Mouse (Mus musculus): ENCODE measurements around the gene Hspa1b. TPM values are rescaled to one million over a fixed set of nuclear protein-coding genes. Genes with fewer than 3 reads are reported as not detected.
"Not testable (repeated sequence)": the region's sequence is repeated elsewhere in the genome, so short reads cannot be mapped to it uniquely, and the experiment has no call there.

Hspa1b gene
- polyA plus RNA-seq, 1 experiment from 2014 or later: 0.20 TPM

DNA sequence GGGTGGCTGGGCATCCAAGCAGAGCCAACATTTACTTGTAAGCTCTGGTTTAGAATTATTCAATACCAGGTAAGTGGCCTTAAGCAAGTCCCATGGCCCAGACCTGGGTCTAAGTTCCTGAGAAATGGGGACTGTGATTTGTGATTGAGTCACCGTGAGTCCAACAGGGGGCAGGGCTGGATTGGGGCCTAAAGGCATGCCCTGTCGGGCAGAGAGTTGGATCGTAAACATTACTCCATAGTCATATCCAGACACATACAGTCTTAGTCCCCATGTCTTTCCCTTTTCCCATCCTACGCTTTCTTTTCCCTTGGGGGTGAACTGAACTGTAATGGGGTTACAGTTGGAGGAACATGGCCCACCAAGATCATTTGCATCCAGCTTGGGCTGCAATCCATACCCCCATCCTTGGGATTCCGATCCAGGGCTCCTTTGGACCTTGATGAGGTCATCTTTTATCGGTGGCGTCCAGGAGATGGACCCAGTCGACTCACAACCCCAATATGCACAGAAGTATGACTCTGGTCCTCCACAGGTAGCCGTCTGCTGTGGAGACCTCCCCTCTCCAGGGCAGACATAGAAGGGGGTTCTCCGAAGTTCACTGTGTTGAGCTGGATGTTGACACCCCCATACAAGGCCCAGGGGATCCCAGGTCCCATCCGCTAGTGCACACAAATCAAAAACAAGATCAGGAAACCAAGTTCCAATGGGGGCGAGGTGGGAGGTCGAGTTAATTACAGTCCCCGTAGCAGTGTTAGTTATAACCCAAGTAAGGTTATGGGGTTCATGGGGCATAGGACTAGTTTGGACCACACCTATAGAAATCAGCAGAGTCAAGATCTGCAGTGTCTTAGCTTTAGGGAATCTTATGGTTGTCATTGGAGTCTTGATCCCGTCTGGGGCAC, 39.7 kb upstream of the Hspa1b start:
- peaks cover 21% of the 10 kb centered on the region for H3K36me3 ChIP-seq

DNA sequence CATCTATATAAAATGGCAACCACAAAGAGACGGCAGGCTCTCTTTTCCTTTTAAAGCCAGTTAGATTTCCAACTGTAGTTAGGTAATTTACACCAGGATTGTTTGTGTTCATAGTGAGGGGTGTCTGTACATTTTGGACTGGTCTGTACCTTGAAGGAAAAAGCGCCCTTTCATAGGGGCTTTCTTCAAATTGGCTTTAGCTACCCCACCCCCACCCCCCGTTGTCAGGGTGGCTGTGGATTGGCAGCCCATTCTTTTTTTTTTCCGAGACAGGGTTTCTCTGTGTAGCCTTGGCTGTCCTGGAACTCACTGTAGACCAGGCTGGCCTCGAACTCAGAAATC, 38.1 kb upstream of the Hspa1b start:
- 84% methylated on average over 5 of the region's 5 CpGs for WGBS
- no peak overlapping the region for H3K27ac ChIP-seq
- no peak overlapping the region for H3K4me3 ChIP-seq
- H3K9me3 ChIP-seq: no peaks in the 10 kb centered on the region
- peaks cover 23% of the 10 kb centered on the region for H3K36me3 ChIP-seq
- no peaks in the 10 kb centered on the region for H3K27me3 ChIP-seq (ENCODE audit: insufficient read depth, poor library complexity, severe bottlenecking)
- no peak for DNase-seq (ENCODE audit: low spot score)
- H3K4me1 ChIP-seq: peaks cover 30% of the 10 kb centered on the region

More for the DNA sequence above, 39.7 kb upstream of the Hspa1b start:
- WGBS: 90% methylated on average over 15 of the region's 15 CpGs
- Histone ChIP-seq H3K9me3 (no peaks in the 10 kb centered on the region), H3K27me3 (ENCODE audit: insufficient read depth, poor library complexity, severe bottlenecking) (no peaks in the 10 kb centered on the region), H3K27ac (peak overlapping the region; percentile 88), H3K4me3 (peak overlapping the region; percentile 75), H3K4me1 (peaks cover 44% of the 10 kb centered on the region)
- DNase-seq (ENCODE audit: low spot score): no peak

DNA sequence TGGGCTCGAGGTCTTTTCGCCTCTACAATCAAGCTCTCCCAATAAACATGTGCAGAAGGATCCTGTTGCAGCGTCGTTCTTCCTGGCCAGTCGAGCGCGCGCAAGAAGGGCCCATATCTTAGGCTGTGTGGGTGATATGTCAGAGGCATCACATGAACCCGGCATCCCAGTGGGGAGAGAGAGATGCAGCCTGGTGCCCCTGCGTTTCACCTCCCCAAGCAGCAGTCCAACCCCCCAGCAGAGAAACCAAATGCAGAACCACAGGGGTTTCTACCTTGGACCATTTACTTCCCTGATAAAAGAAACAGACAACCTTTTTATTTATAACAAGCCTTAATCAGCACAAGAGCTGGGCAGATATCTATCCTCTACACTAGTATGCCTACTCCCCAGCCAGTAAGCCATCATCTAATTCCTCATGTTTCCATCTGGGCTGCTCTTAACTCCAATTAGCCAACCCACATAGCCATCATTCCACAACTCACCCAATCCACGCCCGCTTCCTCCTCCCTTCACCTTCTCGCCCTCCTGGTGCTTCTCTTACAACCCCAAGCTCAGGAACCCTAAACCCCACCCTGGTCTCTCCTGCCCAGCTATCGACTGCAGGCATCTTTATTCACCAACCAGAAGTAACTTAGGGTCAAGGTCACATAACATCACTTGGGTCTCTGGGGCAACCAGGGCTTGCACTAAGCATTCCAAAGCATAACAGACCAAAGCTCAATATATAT, 37.5 kb upstream of the Hspa1b start:
- WGBS: 87% methylated on average over 13 of the region's 14 CpGs
- peaks cover 26% of the 10 kb centered on the region for H3K4me1 ChIP-seq
- peaks cover 23% of the 10 kb centered on the region for H3K36me3 ChIP-seq
- H3K9me3 ChIP-seq: no peaks in the 10 kb centered on the region
- no peak overlapping the region for H3K27ac ChIP-seq
- no peak overlapping the region for H3K4me3 ChIP-seq
- H3K27me3 ChIP-seq (ENCODE audit: insufficient read depth, poor library complexity, severe bottlenecking): no peaks in the 10 kb centered on the region
- DNase-seq (ENCODE audit: low spot score): no peak

DNA sequence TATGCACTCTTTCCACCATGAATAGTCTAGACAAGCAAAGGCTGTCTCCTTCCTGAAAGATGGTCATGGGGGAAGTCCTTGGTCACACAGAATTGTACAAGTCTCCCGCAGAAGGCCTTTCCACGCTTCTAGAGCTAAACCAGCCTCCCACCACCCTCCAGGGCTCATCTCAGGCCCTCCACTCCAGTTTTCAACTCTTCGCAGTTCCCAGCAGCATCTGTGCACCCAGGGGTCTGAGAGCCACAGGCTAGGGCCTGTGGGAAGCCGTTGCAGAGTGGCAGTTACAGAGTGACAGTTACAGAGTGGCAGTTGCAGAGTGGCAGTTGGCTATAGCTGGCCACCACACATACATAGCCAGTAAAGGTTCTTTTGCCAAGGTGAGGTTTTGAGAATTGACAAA, 36.9 kb upstream of the Hspa1b start:
- peaks cover 30% of the 10 kb centered on the region for H3K36me3 ChIP-seq
- not testable (repeated sequence) for H3K27ac ChIP-seq; H3K9me3 ChIP-seq; DNase-seq (ENCODE audit: low spot score); H3K27me3 ChIP-seq (ENCODE audit: insufficient read depth, poor library complexity, severe bottlenecking); H3K4me3 ChIP-seq
- peaks cover 23% of the 10 kb centered on the region for H3K4me1 ChIP-seq
- 97% methylated on average over 4 of the region's 4 CpGs for WGBS

DNA sequence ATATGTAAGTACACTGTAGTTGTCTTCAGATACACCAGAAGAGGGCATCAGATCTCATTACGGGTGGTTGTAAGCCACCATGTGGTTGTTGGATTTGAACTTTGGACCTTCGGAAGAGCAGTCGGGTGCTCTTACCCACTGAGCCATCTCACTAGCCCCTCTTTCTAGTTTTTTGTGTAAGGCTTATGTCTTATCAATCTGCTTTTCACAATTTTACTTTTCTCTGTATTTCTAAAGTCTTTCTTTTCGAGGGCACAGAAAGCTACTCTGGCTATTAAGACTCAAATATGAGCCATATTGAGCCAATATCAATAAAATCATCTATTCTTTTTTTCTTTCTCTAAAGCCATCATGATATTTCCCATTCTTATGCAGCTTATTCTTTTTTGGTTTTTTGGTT, 36.2 kb upstream of the Hspa1b start:
- H3K36me3 ChIP-seq: peaks cover 36% of the 10 kb centered on the region
- DNase-seq (ENCODE audit: low spot score); H3K27me3 ChIP-seq (ENCODE audit: insufficient read depth, poor library complexity, severe bottlenecking); H3K27ac ChIP-seq; H3K4me3 ChIP-seq; H3K9me3 ChIP-seq: not testable (repeated sequence)
- H3K4me1 ChIP-seq: peaks cover 20% of the 10 kb centered on the region
- 93% methylated on average over 4 of the region's 4 CpGs for WGBS

DNA sequence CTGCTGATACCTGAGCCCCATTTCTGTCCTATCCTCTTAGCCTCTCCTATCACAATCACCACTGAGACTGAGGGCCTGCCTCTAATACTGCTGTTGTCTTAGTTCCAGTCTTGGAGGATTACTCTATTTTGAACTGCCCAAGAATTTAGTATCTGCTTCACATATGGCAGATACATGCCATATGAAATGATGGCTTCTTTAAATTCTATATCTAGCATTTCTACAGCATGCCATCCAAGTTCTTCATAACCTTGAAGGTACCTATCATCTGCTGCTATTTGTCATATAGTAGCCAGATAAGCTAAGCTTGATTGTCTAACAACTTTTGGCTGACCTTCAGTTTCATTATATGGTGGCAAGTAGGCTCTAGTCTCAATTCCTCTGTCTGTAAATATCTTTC, 35.7 kb upstream of the Hspa1b start:
- no peaks in the 10 kb centered on the region for H3K9me3 ChIP-seq
- H3K4me3 ChIP-seq: no peak overlapping the region
- H3K4me1 ChIP-seq: peaks cover 16% of the 10 kb centered on the region
- no peak for DNase-seq (ENCODE audit: low spot score)
- H3K27me3 ChIP-seq (ENCODE audit: insufficient read depth, poor library complexity, severe bottlenecking): no peaks in the 10 kb centered on the region
- peaks cover 38% of the 10 kb centered on the region for H3K36me3 ChIP-seq
- H3K27ac ChIP-seq: no peak overlapping the region

DNA sequence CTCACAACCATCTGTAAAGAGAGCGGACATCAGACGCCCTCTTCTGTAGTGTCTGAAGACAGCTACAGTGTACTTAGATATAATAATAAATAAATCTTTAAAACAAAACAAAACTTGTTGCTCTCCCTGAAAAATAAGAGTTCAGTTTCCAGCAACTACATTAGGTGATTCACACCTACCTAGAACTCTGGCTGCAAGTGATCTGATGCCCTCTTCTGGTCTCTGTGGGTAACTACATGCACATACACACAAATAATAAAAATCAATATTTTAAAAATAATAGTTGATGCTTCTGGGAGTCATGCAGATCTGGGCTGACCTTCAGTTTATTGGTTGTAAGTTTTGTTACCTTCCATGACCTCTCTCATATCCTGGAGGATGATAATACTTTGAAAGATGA, 25.2 kb upstream of the Hspa1b start:
- Histone ChIP-seq H3K9me3 (no peaks in the 10 kb centered on the region), H3K4me1 (peaks cover 10% of the 10 kb centered on the region; the same call in 1 of the 2 replicates), H3K27ac (no peak overlapping the region), H3K27me3 (ENCODE audit: insufficient read depth, poor library complexity, severe bottlenecking) (no peaks in the 10 kb centered on the region), H3K36me3 (peaks cover 38% of the 10 kb centered on the region), H3K4me3 (no peak overlapping the region)
- DNase-seq (ENCODE audit: low spot score): no peak
- 80% methylated on average over 2 of the region's 2 CpGs for WGBS

DNA sequence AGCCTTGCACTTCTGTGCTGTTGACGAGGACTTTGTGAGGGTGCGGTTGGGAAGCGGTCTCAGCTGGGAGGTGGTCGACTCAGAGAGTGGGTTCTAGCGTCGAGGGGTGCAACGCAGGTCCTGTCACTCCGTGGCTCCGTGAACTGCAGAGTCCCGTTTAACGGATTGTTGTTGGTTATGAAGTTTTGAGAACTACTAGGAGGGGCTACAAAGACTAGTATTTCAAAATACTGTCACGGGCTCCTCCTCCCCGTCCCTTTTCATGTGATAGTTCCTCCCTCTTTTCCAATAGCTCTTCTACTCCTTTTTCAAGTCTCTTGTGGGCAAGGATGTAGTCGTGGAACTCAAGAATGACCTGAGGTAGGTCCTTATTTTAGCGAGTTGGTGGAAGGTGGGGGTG, 23.3 kb upstream of the Hspa1b start:
- peak overlapping the region; percentile 100 for H3K27ac ChIP-seq
- DNase-seq (ENCODE audit: low spot score): no peak

DNA sequence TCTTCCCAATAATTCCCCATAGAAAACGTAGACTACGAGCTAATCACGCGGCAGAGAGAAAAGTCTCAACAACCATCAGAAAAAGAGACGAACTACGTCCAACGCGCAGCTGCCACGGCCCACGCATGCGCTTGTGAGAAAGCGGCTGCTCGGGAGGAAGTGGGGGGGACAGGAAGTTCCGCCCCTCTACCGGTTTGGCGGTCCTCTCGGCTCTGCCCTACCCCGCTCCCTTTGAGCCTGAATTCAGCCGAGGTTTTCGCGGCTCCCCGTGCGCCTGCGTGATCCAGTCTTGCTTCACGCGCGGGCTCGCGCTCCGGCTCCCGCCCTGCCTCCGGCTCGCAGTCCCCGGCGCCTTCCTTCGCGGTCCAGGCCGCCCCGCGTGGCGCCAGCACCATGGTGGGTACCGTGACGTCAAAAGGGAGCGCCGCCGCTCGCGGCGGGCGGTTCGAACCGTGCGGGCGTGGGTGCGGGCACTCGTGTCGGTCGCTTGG, 22.7 kb upstream of the Hspa1b start, which contains the start of gene Lsm2:
Gene Lsm2, plus strand, starts transcription at position 173 of the 491 bp plus-strand sequence.
- Histone ChIP-seq H3K4me3 (peak within 1 kb of the TSS; percentile 81), H3K9me3 (no peaks in the 10 kb centered on the region), H3K27me3 (ENCODE audit: insufficient read depth, poor library complexity, severe bottlenecking) (no peaks in the 10 kb centered on the region), H3K27ac (peak within 1 kb of the TSS; percentile 100), H3K36me3 (peaks cover 30% of the 10 kb centered on the region), H3K4me1 (peaks cover 10% of the 10 kb centered on the region; the same call in 1 of the 2 replicates)
- peak; percentile 97 for DNase-seq (ENCODE audit: low spot score)
- WGBS: under 1% methylated on average over 58 of the region's 58 CpGs

More for the DNA sequence above, 23.3 kb upstream of the Hspa1b start:
- peak overlapping the region; percentile 81 for H3K4me3 ChIP-seq
- peaks cover 27% of the 10 kb centered on the region for H3K36me3 ChIP-seq
- H3K9me3 ChIP-seq: no peaks in the 10 kb centered on the region
- peaks cover 10% of the 10 kb centered on the region; the same call in 1 of the 2 replicates for H3K4me1 ChIP-seq
- H3K27me3 ChIP-seq (ENCODE audit: insufficient read depth, poor library complexity, severe bottlenecking): no peaks in the 10 kb centered on the region
- under 1% methylated on average over 15 of the region's 15 CpGs for WGBS

DNA sequence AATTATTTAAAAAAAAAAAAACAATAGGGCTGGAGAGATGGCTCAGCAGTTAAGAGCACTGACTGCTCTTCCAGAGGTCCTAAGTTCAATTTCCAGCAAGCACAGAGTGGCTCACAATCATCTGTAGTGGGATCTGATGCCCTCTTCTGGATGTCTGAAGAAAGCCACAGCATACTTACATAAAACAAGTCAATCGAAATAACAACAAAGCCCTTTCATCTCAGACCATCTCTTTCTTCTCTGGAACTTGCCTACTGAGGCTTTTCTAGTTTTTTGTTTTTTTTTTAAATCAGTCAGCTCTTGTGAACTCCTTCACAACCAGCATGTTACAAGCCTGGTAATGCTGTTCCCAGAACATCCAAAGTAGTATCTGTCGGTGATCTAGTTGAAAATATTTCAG, 21.6 kb upstream of the Hspa1b start:
- 18% methylated on average over 2 of the region's 2 CpGs for WGBS
- no peaks in the 10 kb centered on the region for H3K27me3 ChIP-seq (ENCODE audit: insufficient read depth, poor library complexity, severe bottlenecking)
- H3K36me3 ChIP-seq: peaks cover 19% of the 10 kb centered on the region
- H3K9me3 ChIP-seq: no peaks in the 10 kb centered on the region
- peak overlapping the region; percentile 100 for H3K27ac ChIP-seq
- peak overlapping the region; percentile 81 for H3K4me3 ChIP-seq
- H3K4me1 ChIP-seq: peaks cover 10% of the 10 kb centered on the region; the same call in 1 of the 2 replicates
- no peak for DNase-seq (ENCODE audit: low spot score)

DNA sequence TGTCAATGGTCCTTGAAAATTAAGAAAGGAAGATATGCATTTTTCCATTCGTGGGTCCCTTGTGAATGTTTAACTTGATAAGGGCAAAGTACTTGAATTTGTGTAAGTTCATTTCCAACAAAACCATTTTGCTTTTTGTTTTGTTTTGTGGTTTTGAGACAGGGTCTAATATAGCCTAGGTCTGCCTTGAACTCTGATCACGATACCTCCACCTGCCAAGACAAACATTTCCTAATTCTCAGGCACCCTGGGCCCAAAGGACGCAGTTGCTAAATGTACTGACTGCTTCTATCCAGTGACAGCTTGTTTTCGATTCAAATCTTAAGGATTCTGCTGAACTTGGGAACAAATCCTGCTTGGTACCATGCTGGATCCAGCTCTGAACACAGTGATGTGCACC, 20.6 kb upstream of the Hspa1b start:
- Histone ChIP-seq H3K27me3 (ENCODE audit: insufficient read depth, poor library complexity, severe bottlenecking) (no peaks in the 10 kb centered on the region), H3K36me3 (peaks cover 9% of the 10 kb centered on the region), H3K4me1 (peaks cover 10% of the 10 kb centered on the region; the same call in 1 of the 2 replicates), H3K27ac (no peak overlapping the region), H3K9me3 (no peaks in the 10 kb centered on the region), H3K4me3 (no peak overlapping the region)
- DNase-seq (ENCODE audit: low spot score): no peak
- WGBS: 87% methylated on average over 4 of the region's 4 CpGs

DNA sequence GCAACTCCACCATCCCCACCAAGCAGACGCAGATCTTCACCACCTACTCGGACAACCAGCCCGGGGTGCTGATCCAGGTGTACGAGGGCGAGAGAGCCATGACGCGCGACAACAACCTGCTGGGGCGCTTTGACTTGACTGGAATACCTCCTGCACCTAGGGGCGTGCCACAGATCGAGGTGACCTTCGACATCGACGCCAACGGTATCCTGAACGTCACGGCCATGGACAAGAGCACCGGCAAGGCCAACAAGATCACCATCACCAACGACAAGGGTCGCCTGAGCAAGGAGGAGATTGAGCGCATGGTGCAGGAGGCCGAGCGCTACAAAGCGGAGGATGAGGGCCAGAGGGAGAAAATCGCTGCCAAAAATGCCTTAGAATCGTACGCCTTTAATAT, 19.2 kb upstream of the Hspa1b start:
- H3K4me3 ChIP-seq: no peak overlapping the region
- peaks cover 10% of the 10 kb centered on the region; the same call in 1 of the 2 replicates for H3K4me1 ChIP-seq
- DNase-seq (ENCODE audit: low spot score): no peak
- H3K27ac ChIP-seq: no peak overlapping the region
- H3K27me3 ChIP-seq (ENCODE audit: insufficient read depth, poor library complexity, severe bottlenecking): peaks cover 4% of the 10 kb centered on the region; the same call in 1 of the 2 replicates
- H3K9me3 ChIP-seq: no peaks in the 10 kb centered on the region
- 79% methylated on average over 27 of the region's 27 CpGs for WGBS
- peaks cover 6% of the 10 kb centered on the region; the same call in 1 of the 2 replicates for H3K36me3 ChIP-seq

DNA sequence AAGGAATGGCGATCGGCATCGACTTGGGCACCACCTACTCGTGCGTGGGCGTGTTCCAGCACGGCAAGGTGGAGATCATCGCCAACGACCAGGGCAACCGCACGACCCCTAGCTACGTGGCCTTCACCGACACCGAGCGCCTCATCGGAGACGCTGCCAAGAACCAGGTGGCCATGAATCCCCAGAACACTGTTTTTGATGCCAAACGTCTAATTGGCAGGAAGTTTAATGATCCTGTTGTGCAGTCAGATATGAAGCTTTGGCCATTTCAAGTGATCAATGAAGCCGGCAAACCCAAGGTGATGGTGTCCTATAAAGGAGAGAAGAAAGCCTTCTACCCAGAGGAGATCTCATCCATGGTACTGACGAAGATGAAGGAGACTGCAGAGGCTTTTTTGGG, 18.0 kb upstream of the Hspa1b start:
- Histone ChIP-seq H3K36me3 (peaks cover 6% of the 10 kb centered on the region; the same call in 1 of the 2 replicates), H3K27ac (no peak overlapping the region), H3K4me1 (peaks cover 13% of the 10 kb centered on the region), H3K4me3 (no peak overlapping the region), H3K27me3 (ENCODE audit: insufficient read depth, poor library complexity, severe bottlenecking) (peaks cover 4% of the 10 kb centered on the region; the same call in 1 of the 2 replicates), H3K9me3 (no peaks in the 10 kb centered on the region)
- no peak for DNase-seq (ENCODE audit: low spot score)
- WGBS: 94% methylated on average over 20 of the region's 20 CpGs

Measured in heart, embryonic 10.5 days (tissue).